Mouse (Mus musculus) thymus, adult 2 months (tissue): ENCODE data around the gene C6.

Experiments
- CTCF ChIP-seq: fragments of 200-500 bp; IDR thresholded peaks from 2 replicates; pipeline ENCODE4 v1.5.1; 2012; ENCODE audit warnings: mild to moderate bottlenecking, control low read depth, low read length, moderate library complexity, borderline replicate concordance; ENCODE audit not compliant: control insufficient read depth, poor library complexity, insufficient read depth; ENCODE audit errors: extremely low read depth
- POLR2A ChIP-seq: fragments of 200-500 bp; IDR thresholded peaks from 2 replicates; pipeline ENCODE4 v1.6.1; 2012; ENCODE audit warnings: mild to moderate bottlenecking, low read length, control low read depth, moderate library complexity; ENCODE audit not compliant: control insufficient read depth, poor library complexity, insufficient read depth; ENCODE audit errors: extremely low read depth

DNA sequence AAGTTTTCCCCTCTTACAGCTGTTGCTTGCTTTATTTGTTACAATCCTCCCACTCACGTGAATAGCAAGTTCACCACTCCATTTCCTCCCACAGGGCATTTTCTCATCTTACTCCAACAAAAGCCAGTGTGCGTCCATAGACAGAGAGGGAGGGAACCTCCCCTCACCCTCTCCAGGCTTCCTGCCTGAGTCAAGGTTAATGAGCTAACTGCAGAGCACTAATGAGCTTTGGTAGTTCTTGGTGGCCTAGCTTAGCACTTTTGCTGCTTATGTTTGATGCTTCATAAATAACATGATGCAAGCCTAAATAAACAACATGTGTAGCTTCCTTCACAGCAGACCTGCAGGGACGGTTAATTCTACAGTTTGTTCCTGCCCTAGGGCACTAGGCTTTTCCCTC is 63.4 kb downstream of the C6 start:
- no peak for TF ChIP-seq CTCF
- no peak for TF ChIP-seq POLR2A
